ENCODE assay signal across 9 mouse cellular contexts in genomic region chr6:115694441-115694842, GRCm38 (mm10). TPM values are rescaled to one million over a fixed set of nuclear protein-coding genes. Genes with fewer than 3 reads are reported as not detected.
DNase-seq lines count a peak whose midpoint lies in the region; ATAC-seq and TF ChIP-seq lines count a peak whose summit lies in the region.
"Had no signal": no experiment of that assay in that cellular context is flagged by ENCODE, and none has a peak within 500 bp of the region (broad histone marks: within the 10 kb centered on the region; RNA-seq: fewer than 3 reads in every experiment).

No protein-coding gene starts in this region.

- no peaks in the 10 kb centered on the region for H3K79me2 ChIP-seq in macrophage (ENCODE audit: inconsistent target)

- no peak for DNase-seq in frontal cortex, postnatal 25 days (ENCODE audit: low spot score in 2 of 2)
- DNase-seq in heart, embryonic 10.5 days (ENCODE audit: low spot score): no peak
- DNase-seq in yolk sac, embryonic 10.5 days (ENCODE audit: low spot score): no peak
- DNase-seq in urinary bladder, adult 18-20 months (ENCODE audit: low spot score in 2 of 2): no peak

- peak; percentile 94 for ATAC-seq in frontal cortex, adult (ENCODE audit: low TSS enrichment)
- no peak for ATAC-seq in intestine, embryonic 15.5 days

- H3K27ac ChIP-seq in bone marrow macrophage, adult 2 months (ENCODE audit: insufficient read depth, low read depth, low read length): peak overlapping the region; percentile 81
- peak overlapping the region; percentile 89 for H3K27ac ChIP-seq in heart, embryonic 10.5 days
- H3K27ac ChIP-seq in macrophage: peak overlapping the region; percentile 32
- H3K27ac ChIP-seq in intestine, embryonic 15.5 days: no peak overlapping the region
- H3K27ac ChIP-seq: lung, embryonic 15.5 days had no signal

- 35% methylated on average over 9 of the region's 9 CpGs for WGBS in heart, embryonic 10.5 days
- 12% methylated on average over 9 of the region's 9 CpGs for WGBS in macrophage (ENCODE audit: missing documents)
- 42% methylated on average over 9 of the region's 9 CpGs for WGBS in intestine, embryonic 15.5 days

- TF ChIP-seq POLR2A in bone marrow macrophage, adult 2 months (IDR thresholded peaks at IDR 0.05; ENCODE audit: borderline replicate concordance, low read depth, low read length): no peak

- no peaks in the 10 kb centered on the region for H3K9me3 ChIP-seq in heart, embryonic 10.5 days
- H3K9me3 ChIP-seq in intestine, embryonic 15.5 days: no peaks in the 10 kb centered on the region
- H3K9me3 ChIP-seq: lung, embryonic 15.5 days had no signal

- H3K27me3 ChIP-seq in heart, embryonic 10.5 days (ENCODE audit: insufficient read depth, poor library complexity, severe bottlenecking): no peaks in the 10 kb centered on the region
- no peaks in the 10 kb centered on the region for H3K27me3 ChIP-seq in intestine, embryonic 15.5 days (replicated peaks)
- H3K27me3 ChIP-seq: lung, embryonic 15.5 days had no signal

- no peak for TF ChIP-seq CTCF in bone marrow macrophage, adult 2 months (IDR thresholded peaks at IDR 0.05; ENCODE audit: low read depth, low read length)

- no peak overlapping the region for H3K9ac ChIP-seq in intestine, embryonic 15.5 days
- H3K9ac ChIP-seq: lung, embryonic 15.5 days had no signal

- H3K4me1 ChIP-seq in bone marrow macrophage, adult 2 months (ENCODE audit: control insufficient read depth, insufficient read depth, low read length): peaks cover 37% of the 10 kb centered on the region
- peaks cover 31% of the 10 kb centered on the region for H3K4me1 ChIP-seq in heart, embryonic 10.5 days
- H3K4me1 ChIP-seq in intestine, embryonic 15.5 days (replicated peaks): peaks cover 3% of the 10 kb centered on the region; the same call in 1 of the 2 replicates

- H3K4me2 ChIP-seq in intestine, embryonic 15.5 days (replicated peaks): no peak overlapping the region
- H3K4me2 ChIP-seq: lung, embryonic 15.5 days had no signal

- H3K4me3 ChIP-seq in bone marrow macrophage, adult 2 months (ENCODE audit: insufficient read depth, low read length): no peak overlapping the region
- H3K4me3 ChIP-seq in heart, embryonic 10.5 days: peak overlapping the region; percentile 9; the same call in 1 of the 2 replicates
- H3K4me3 ChIP-seq in macrophage (ENCODE audit: inconsistent target): no peak overlapping the region
- H3K4me3 ChIP-seq in intestine, embryonic 15.5 days (replicated peaks): no peak overlapping the region
- H3K4me3 ChIP-seq: lung, embryonic 15.5 days had no signal

- H3K36me3 ChIP-seq in heart, embryonic 10.5 days: no peaks in the 10 kb centered on the region
- H3K36me3 ChIP-seq in macrophage (ENCODE audit: inconsistent target): no peaks in the 10 kb centered on the region
- no peaks in the 10 kb centered on the region for H3K36me3 ChIP-seq in intestine, embryonic 15.5 days
- H3K36me3 ChIP-seq: lung, embryonic 15.5 days had no signal

RNA-seq across cellular contexts. Expression of gene Raf1, which starts 18.0 kb away (rescaled TPM):
- 89.1 and 89.4 TPM in 2 replicates for polyA plus RNA-seq in bone marrow macrophage, adult 2 months (2012; ENCODE audit: insufficient read depth, insufficient read length, missing spikeins)
- 94.0 and 101 TPM in 2 replicates for polyA plus RNA-seq in heart, embryonic 10.5 days (2016; fragmentation: Nextera tagmentation; extraction: Ambion mirVana)
- total RNA-seq in macrophage (2018; cell fraction: chromatin; rRNA removed): 100 to 1,000 TPM in 22 of 26 experiments, 10 to 100 TPM in 4; 64.2 to 304 (median 221) TPM
- total RNA-seq in macrophage (2018; cell fraction: cytosol; rRNA removed): 10 to 100 TPM; 22.5 to 72.5 (median 54.0) TPM
- 100 to 1,000 TPM in 20 of 26 experiments, 10 to 100 TPM in 6; 49.6 to 205 (median 146) TPM for total RNA-seq in macrophage (2018; cell fraction: nucleus; rRNA removed)
- polyA plus RNA-seq in macrophage (2018): 36.8 to 74.8 TPM (median 44.7 TPM) in 3 replicates
- polyA plus RNA-seq in intestine, embryonic 15.5 days (2015; fragmentation: Nextera tagmentation; extraction: Ambion mirVana): 76.2 and 79.5 TPM in 2 replicates
